Mouse (Mus musculus): ENCODE results near the gene Ogfod1. TPM values are rescaled to one million over a fixed set of nuclear protein-coding genes. Genes with fewer than 3 reads are reported as not detected.

Gene Ogfod1
- total RNA-seq (2021) = 10 to 100 TPM; 20.1 to 22.3 TPM
- 2.4 TPM in 2 replicates for polyA plus RNA-seq (2012; rRNA removed)
- long read RNA-seq, partial matches to known transcripts = 0 of 8 reads
- long read RNA-seq, other reads (novel, unspliced or antisense) = 8 of 8 reads

- peak; percentile 95 for DNase-seq
These were observed at the start of gene Ogfod1, which contains the start of gene Nudt21 for GRCm38 (mm10) chr8:94036944-94037524. Ogfod1 (plus strand) TSS chr8:94037198. Nudt21 (minus strand) TSS chr8:94037031.

GRCm38 (mm10) chr8:93989739-93990138 is 47.3 kb upstream of the Ogfod1 start:
- DNase-seq = no peak

- no peak for DNase-seq
These were observed 38.0 kb upstream of the Ogfod1 start for GRCm38 (mm10) chr8:93998961-93999360.

- DNase-seq = no peak
These were observed 32.9 kb upstream of the Ogfod1 start for GRCm38 (mm10) chr8:94004139-94004538.

GRCm38 (mm10) chr8:94009243-94009845 is 27.7 kb upstream of the Ogfod1 start:
- DNase-seq = no peak

GRCm38 (mm10) chr8:94010101-94010705 is 26.8 kb upstream of the Ogfod1 start:
- no peak for DNase-seq

GRCm38 (mm10) chr8:94011076-94012012 is 25.7 kb upstream of the Ogfod1 start:
- no peak for DNase-seq

- peak; percentile 88 for DNase-seq
These were observed 24.7 kb upstream of the Ogfod1 start, which contains the start of gene Amfr for GRCm38 (mm10) chr8:94012013-94012951. Amfr (minus strand) TSS chr8:94012842.

- no peak for DNase-seq
These were observed 23.9 kb upstream of the Ogfod1 start for GRCm38 (mm10) chr8:94013026-94013612.

- DNase-seq = no peak
These were observed 13.1 kb upstream of the Ogfod1 start for GRCm38 (mm10) chr8:94023916-94024315.

- no peak for DNase-seq
These were observed 7.3 kb upstream of the Ogfod1 start for GRCm38 (mm10) chr8:94029701-94030100.

GRCm38 (mm10) chr8:94033601-94034000 is 3.4 kb upstream of the Ogfod1 start:
- no peak for DNase-seq

- no peak for DNase-seq
These were observed 1.8 kb upstream of the Ogfod1 start for GRCm38 (mm10) chr8:94035200-94035599.

- DNase-seq = peak; percentile 78
These were observed 457 bp upstream of the Ogfod1 start for GRCm38 (mm10) chr8:94036541-94036940.

GRCm38 (mm10) chr8:94037806-94038205 is 808 bp downstream of the Ogfod1 start:
- DNase-seq = peak; percentile 13

- DNase-seq = no peak
These were observed 10.8 kb downstream of the Ogfod1 start for GRCm38 (mm10) chr8:94047845-94048244.

- no peak for DNase-seq
These were observed 15.7 kb downstream of the Ogfod1 start for GRCm38 (mm10) chr8:94052696-94053095.

GRCm38 (mm10) chr8:94057157-94057854 is 20.3 kb downstream of the Ogfod1 start:
- DNase-seq = peak; percentile 20

- no peak for DNase-seq
These were observed 29.3 kb downstream of the Ogfod1 start for GRCm38 (mm10) chr8:94066121-94066863.

Data from adrenal gland, adult 2 months (tissue).